Mouse (Mus musculus): ENCODE measurements at regions not wholly inside any gene's neighbourhood (a gene's known extent, or its start where the extent isn't known, plus 50 kb on each side); places are given as distances from the start of the nearest gene placed in this dataset.
"Not testable (repeated sequence)": the region's sequence is repeated elsewhere in the genome, so short reads cannot be mapped to it uniquely, and the experiment has no call there.

- not testable (repeated sequence) for DNase-seq
These were observed 88.4 kb upstream of the Slc2a12 start for GRCm38 (mm10) chr10:22556401-22556800.

GRCm38 (mm10) chr10:22569250-22570010 lies 75.4 kb upstream of the Slc2a12 start:
- DNase-seq: not testable (repeated sequence)

- not testable (repeated sequence) for DNase-seq
These were observed 70.8 kb upstream of the Slc2a12 start for GRCm38 (mm10) chr10:22574048-22574447.

- peak; percentile 76 for DNase-seq
These were observed 65.4 kb upstream of the Slc2a12 start for GRCm38 (mm10) chr10:22579426-22579825.

- DNase-seq: not testable (repeated sequence)
These were observed 63.5 kb upstream of the Slc2a12 start for GRCm38 (mm10) chr10:22581300-22581699.

- not testable (repeated sequence) for DNase-seq
These were observed 61.5 kb upstream of the Slc2a12 start for GRCm38 (mm10) chr10:22583306-22583705.

GRCm38 (mm10) chr10:22588587-22588986 lies 56.2 kb upstream of the Slc2a12 start:
- not testable (repeated sequence) for DNase-seq

GRCm38 (mm10) chr10:22591664-22592063 lies 53.1 kb upstream of the Slc2a12 start:
- DNase-seq: not testable (repeated sequence)

GRCm38 (mm10) chr10:22592189-22592603 lies 52.6 kb upstream of the Slc2a12 start:
- DNase-seq: not testable (repeated sequence)

GRCm38 (mm10) chr10:22592752-22593151 lies 52.1 kb upstream of the Slc2a12 start:
- not testable (repeated sequence) for DNase-seq

All from retina, postnatal 1 day (tissue).